Comparison of ENCODE assay signal across 13 mouse cellular contexts in genomic region chr11:42319521-42319920, GRCm38 (mm10).
"Had no signal": no experiment of that assay in that cellular context is flagged by ENCODE, and none has a peak within 500 bp of the region (broad histone marks: within the 10 kb centered on the region; RNA-seq: fewer than 3 reads in every experiment).

No protein-coding gene starts in this region.

- DNase-seq: lung, embryonic 14.5 days; lung, postnatal 10 days; lung, postnatal 4 days; midbrain, embryonic 14.5 days; retina, postnatal 1 day; right cerebral cortex, adult 18-20 months; right cerebral cortex, postnatal 25 days; right cerebral cortex, postnatal 4 days; spleen, adult 18-20 months; thymus, adult 18-20 months; thymus, postnatal 14 days; thymus, postnatal 36 days had no signal

- ATAC-seq: midbrain, embryonic 16.5 days had no signal
